Mouse (Mus musculus): ENCODE results near the gene Rab5if. TPM values are rescaled to one million over a fixed set of nuclear protein-coding genes. Genes with fewer than 3 reads are reported as not detected.
"Not testable (repeated sequence)": the region's sequence is repeated elsewhere in the genome, so short reads cannot be mapped to it uniquely, and the experiment has no call there.

Rab5if gene
- polyA plus RNA-seq, 2 experiments, result 80.3 to 164 TPM

- ATAC-seq (ENCODE audit: insufficient read depth) (no peak), DNase-seq (ENCODE audit: low read depth in 3 of 3, low spot score in 3 of 3) (no peak)
- H3K27ac ChIP-seq, result no peak overlapping the region
- no peak overlapping the region for H3K9ac ChIP-seq (replicated peaks)
- no peak overlapping the region for H3K4me3 ChIP-seq (ENCODE audit: insufficient read depth in 1 of 2, low read depth in 2 of 2, low read length in 2 of 2)
- H3K9me3 ChIP-seq (ENCODE audit: control insufficient read depth, low read length), result no peaks in the 10 kb centered on the region
- WGBS (ENCODE audit: insufficient replicate concordance), result 58% methylated on average over 6 of the region's 6 CpGs
- H3K4me2 ChIP-seq (ENCODE audit: low read depth), result no peak overlapping the region
- H3K27me3 ChIP-seq (ENCODE audit: control insufficient read depth, insufficient read depth, low read length), result no peaks in the 10 kb centered on the region
- H3K4me1 ChIP-seq (replicated peaks; ENCODE audit: control insufficient read depth in 2 of 2, insufficient read depth in 2 of 2, low read length in 1 of 2), result peaks cover 7 to 20% of the 10 kb centered on the region in 2 experiments
- TF ChIP-seq EP300 (IDR thresholded peaks at IDR 0.05; ENCODE audit: low read depth) (no peak), CTCF (IDR thresholded peaks at IDR 0.05; ENCODE audit: low read depth) (no peak)
- H3K36me3 ChIP-seq (replicated peaks; ENCODE audit: control insufficient read depth, insufficient read depth, low read depth), result no peaks in the 10 kb centered on the region
These were observed 39.0 kb downstream of the Rab5if start for GRCm38 (mm10) chr2:156901883-156902282.

- not testable (repeated sequence) for H3K9ac ChIP-seq (replicated peaks); H3K4me2 ChIP-seq (ENCODE audit: low read depth); ATAC-seq (ENCODE audit: insufficient read depth); H3K9me3 ChIP-seq (ENCODE audit: control insufficient read depth, low read length); DNase-seq (ENCODE audit: low read depth in 3 of 3, low spot score in 3 of 3); H3K27ac ChIP-seq; H3K27me3 ChIP-seq (ENCODE audit: control insufficient read depth, insufficient read depth, low read length); H3K36me3 ChIP-seq (replicated peaks; ENCODE audit: control insufficient read depth, insufficient read depth, low read depth); H3K4me3 ChIP-seq (ENCODE audit: insufficient read depth in 1 of 2, low read depth in 2 of 2, low read length in 2 of 2)
- H3K4me1 ChIP-seq (replicated peaks; ENCODE audit: control insufficient read depth in 2 of 2, insufficient read depth in 2 of 2, low read length in 1 of 2), result peaks cover 7 to 20% of the 10 kb centered on the region in 2 experiments
- 68% methylated on average over 4 of the region's 4 CpGs for WGBS (ENCODE audit: insufficient replicate concordance)
These were observed 39.5 kb downstream of the Rab5if start for GRCm38 (mm10) chr2:156902411-156902810.

GRCm38 (mm10) chr2:156903367-156903766 is 40.4 kb downstream of the Rab5if start:
- TF ChIP-seq CTCF (IDR thresholded peaks at IDR 0.05; ENCODE audit: low read depth), result peak; percentile 62
- no peak for TF ChIP-seq EP300 (IDR thresholded peaks at IDR 0.05; ENCODE audit: low read depth)
- DNase-seq (ENCODE audit: low read depth in 3 of 3, low spot score in 3 of 3) (no peak), ATAC-seq (ENCODE audit: insufficient read depth) (no peak)
- Histone ChIP-seq H3K27ac (no peak overlapping the region), H3K4me3 (ENCODE audit: insufficient read depth in 1 of 2, low read depth in 2 of 2, low read length in 2 of 2) (no peak overlapping the region), H3K27me3 (ENCODE audit: control insufficient read depth, insufficient read depth, low read length) (no peaks in the 10 kb centered on the region), H3K36me3 (replicated peaks; ENCODE audit: control insufficient read depth, insufficient read depth, low read depth) (no peaks in the 10 kb centered on the region), H3K4me1 (replicated peaks; ENCODE audit: control insufficient read depth in 2 of 2, insufficient read depth in 2 of 2, low read length in 1 of 2) (peaks cover under 1 to 10% of the 10 kb centered on the region in 2 experiments), H3K4me2 (ENCODE audit: low read depth) (no peak overlapping the region), H3K9me3 (ENCODE audit: control insufficient read depth, low read length) (no peaks in the 10 kb centered on the region), H3K9ac (replicated peaks) (no peak overlapping the region)
- 32% methylated on average over 2 of the region's 2 CpGs for WGBS (ENCODE audit: insufficient replicate concordance)

- DNase-seq (ENCODE audit: low read depth in 3 of 3, low spot score in 3 of 3) (no peak), ATAC-seq (ENCODE audit: insufficient read depth) (no peak)
- no peaks in the 10 kb centered on the region for H3K27me3 ChIP-seq (ENCODE audit: control insufficient read depth, insufficient read depth, low read length)
- H3K4me2 ChIP-seq (ENCODE audit: low read depth), result no peak overlapping the region
- H3K4me1 ChIP-seq (replicated peaks; ENCODE audit: control insufficient read depth in 2 of 2, insufficient read depth in 2 of 2, low read length in 1 of 2), result no peaks in the 10 kb centered on the region
- H3K9me3 ChIP-seq (ENCODE audit: control insufficient read depth, low read length), result no peaks in the 10 kb centered on the region
- TF ChIP-seq EP300 (IDR thresholded peaks at IDR 0.05; ENCODE audit: low read depth) (no peak), CTCF (IDR thresholded peaks at IDR 0.05; ENCODE audit: low read depth) (peak; percentile 62)
- no peak overlapping the region for H3K27ac ChIP-seq
- no peaks in the 10 kb centered on the region for H3K36me3 ChIP-seq (replicated peaks; ENCODE audit: control insufficient read depth, insufficient read depth, low read depth)
- no peak overlapping the region for H3K9ac ChIP-seq (replicated peaks)
- 40% methylated on average over 6 of the region's 6 CpGs for WGBS (ENCODE audit: insufficient replicate concordance)
- no peak overlapping the region for H3K4me3 ChIP-seq (ENCODE audit: insufficient read depth in 1 of 2, low read depth in 2 of 2, low read length in 2 of 2)
These were observed 42.2 kb downstream of the Rab5if start for GRCm38 (mm10) chr2:156904976-156905717.

- ATAC-seq (ENCODE audit: insufficient read depth); H3K36me3 ChIP-seq (replicated peaks; ENCODE audit: control insufficient read depth, insufficient read depth, low read depth); H3K4me3 ChIP-seq (ENCODE audit: insufficient read depth in 1 of 2, low read depth in 2 of 2, low read length in 2 of 2); H3K9me3 ChIP-seq (ENCODE audit: control insufficient read depth, low read length); H3K27ac ChIP-seq; H3K4me2 ChIP-seq (ENCODE audit: low read depth); H3K9ac ChIP-seq (replicated peaks); H3K4me1 ChIP-seq (replicated peaks; ENCODE audit: control insufficient read depth in 2 of 2, insufficient read depth in 2 of 2, low read length in 1 of 2); DNase-seq (ENCODE audit: low read depth in 3 of 3, low spot score in 3 of 3); H3K27me3 ChIP-seq (ENCODE audit: control insufficient read depth, insufficient read depth, low read length): not testable (repeated sequence)
- 38% methylated on average over 4 of the region's 4 CpGs for WGBS (ENCODE audit: insufficient replicate concordance)
These were observed 43.0 kb downstream of the Rab5if start for GRCm38 (mm10) chr2:156905931-156906330.
